Mouse (Mus musculus): ENCODE results near the gene Cyp2c70. TPM values are rescaled to one million over a fixed set of nuclear protein-coding genes. Genes with fewer than 3 reads are reported as not detected.

The Cyp2c70 gene
- 3.7 and 4.0 TPM in 2 replicates for polyA plus RNA-seq (2012; rRNA removed)

DNA sequence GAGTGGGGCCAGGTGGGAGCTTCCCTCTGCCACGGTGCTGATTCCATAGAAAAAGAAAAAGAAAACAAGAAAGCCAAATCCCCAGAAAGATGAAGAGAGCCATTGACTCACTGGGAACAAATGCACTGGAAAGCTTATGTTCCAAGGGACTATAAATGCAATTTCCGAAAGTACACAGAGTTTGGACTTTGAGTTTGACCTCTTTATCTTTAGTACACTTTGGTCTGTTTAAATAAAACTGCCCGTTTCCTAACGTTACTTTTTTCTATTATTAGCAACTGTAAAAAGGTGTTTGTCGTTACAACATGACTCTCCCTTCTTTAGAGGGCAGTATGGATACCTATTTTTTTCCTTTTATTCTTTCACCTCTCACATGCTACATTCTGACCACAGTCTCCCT lies at the start of gene Cyp2c70:
TSS of gene Cyp2c70 (minus strand) at position 174 of the 400 bp plus-strand sequence.

Other genes starting within 250 kb of the Cyp2c70 start
- 0.20 and 0.27 TPM in 2 replicates for gene Cyp2c37, start 194.9 kb downstream of the Cyp2c70 start, polyA plus RNA-seq (2012; rRNA removed)
- not detected in 2 replicates for gene Cyp2c54, start 113.5 kb downstream of the Cyp2c70 start, polyA plus RNA-seq (2012; rRNA removed)
- gene Cyp2c50, start 97.6 kb downstream of the Cyp2c70 start, polyA plus RNA-seq (2012; rRNA removed): 0.01 TPM in 1 of 2 replicates, not detected in the other
- gene Pdlim1, start 84.5 kb upstream of the Cyp2c70 start, polyA plus RNA-seq (2012; rRNA removed): 26.5 and 34.6 TPM in 2 replicates

Measured in liver, embryonic 14 days (tissue).